Mouse (Mus musculus): ENCODE results near the gene Osbp2. TPM values are rescaled to one million over a fixed set of nuclear protein-coding genes. Genes with fewer than 3 reads are reported as not detected.

Osbp2 gene
- total and polyA plus RNA-seq, 2 experiments from 2014 or later, result 30.8 to 63.2 TPM

- 22% methylated on average over 6 of the region's 6 CpGs for WGBS
- Histone ChIP-seq H3K27ac (ENCODE audit: low read depth, low read length) (no peak overlapping the region), H3K9me3 (ENCODE audit: low read length) (no peaks in the 10 kb centered on the region), H3K4me3 (ENCODE audit: low read depth, low read length) (peak overlapping the region; percentile 50), H3K4me2 (ENCODE audit: low read depth) (peak overlapping the region; percentile 79), H3K4me1 (ENCODE audit: insufficient read depth) (peaks cover 11% of the 10 kb centered on the region; the same call in 1 of the 2 replicates), H3K36me3 (ENCODE audit: insufficient read depth) (no peaks in the 10 kb centered on the region), H3K27me3 (ENCODE audit: insufficient read depth, low read length) (no peaks in the 10 kb centered on the region), H3K9ac (peak overlapping the region; percentile 64)
- ATAC-seq (peak; percentile 28), DNase-seq (no peak)
- TF ChIP-seq CTCF (IDR thresholded peaks at IDR 0.05; ENCODE audit: low read depth), result no peak
Measured at GRCm38 (mm10) chr11:3864343-3864742, 640 bp upstream of the Osbp2 start.

GRCm38 (mm10) chr11:3862661-3863453 is 846 bp downstream of the Osbp2 start:
- peak overlapping the region; percentile 64; the same call in 1 of the 2 replicates for H3K9ac ChIP-seq
- H3K4me2 ChIP-seq (ENCODE audit: low read depth), result peak overlapping the region; percentile 79
- no peaks in the 10 kb centered on the region for H3K27me3 ChIP-seq (ENCODE audit: insufficient read depth, low read length)
- WGBS, result 74% methylated on average over 19 of the region's 19 CpGs
- H3K27ac ChIP-seq (ENCODE audit: low read depth, low read length), result no peak overlapping the region
- no peak for TF ChIP-seq CTCF (IDR thresholded peaks at IDR 0.05; ENCODE audit: low read depth)
- H3K36me3 ChIP-seq (ENCODE audit: insufficient read depth), result no peaks in the 10 kb centered on the region
- H3K4me1 ChIP-seq (ENCODE audit: insufficient read depth), result peaks cover 11% of the 10 kb centered on the region; the same call in 1 of the 2 replicates
- ATAC-seq, result no peak
- no peaks in the 10 kb centered on the region for H3K9me3 ChIP-seq (ENCODE audit: low read length)
- DNase-seq, result no peak
- H3K4me3 ChIP-seq (ENCODE audit: low read depth, low read length), result peak overlapping the region; percentile 50

GRCm38 (mm10) chr11:3860361-3860760 is 3.3 kb downstream of the Osbp2 start:
- Histone ChIP-seq H3K27ac (ENCODE audit: low read depth, low read length) (no peak overlapping the region), H3K36me3 (ENCODE audit: insufficient read depth) (no peaks in the 10 kb centered on the region), H3K9ac (no peak overlapping the region), H3K4me3 (ENCODE audit: low read depth, low read length) (no peak overlapping the region), H3K9me3 (ENCODE audit: low read length) (no peaks in the 10 kb centered on the region), H3K4me1 (ENCODE audit: insufficient read depth) (peaks cover 11% of the 10 kb centered on the region; the same call in 1 of the 2 replicates), H3K27me3 (ENCODE audit: insufficient read depth, low read length) (no peaks in the 10 kb centered on the region), H3K4me2 (ENCODE audit: low read depth) (no peak overlapping the region)
- no peak for TF ChIP-seq CTCF (IDR thresholded peaks at IDR 0.05; ENCODE audit: low read depth)
- 75% methylated on average over 4 of the region's 4 CpGs for WGBS
- ATAC-seq (no peak), DNase-seq (no peak)

GRCm38 (mm10) chr11:3859778-3860177 is 3.9 kb downstream of the Osbp2 start:
- ATAC-seq (no peak), DNase-seq (no peak)
- Histone ChIP-seq H3K9ac (no peak overlapping the region), H3K4me3 (ENCODE audit: low read depth, low read length) (no peak overlapping the region), H3K36me3 (ENCODE audit: insufficient read depth) (no peaks in the 10 kb centered on the region), H3K27me3 (ENCODE audit: insufficient read depth, low read length) (no peaks in the 10 kb centered on the region), H3K27ac (ENCODE audit: low read depth, low read length) (no peak overlapping the region), H3K4me1 (ENCODE audit: insufficient read depth) (peaks cover 11% of the 10 kb centered on the region; the same call in 1 of the 2 replicates), H3K9me3 (ENCODE audit: low read length) (no peaks in the 10 kb centered on the region), H3K4me2 (ENCODE audit: low read depth) (no peak overlapping the region)
- 85% methylated on average over 4 of the region's 4 CpGs for WGBS
- no peak for TF ChIP-seq CTCF (IDR thresholded peaks at IDR 0.05; ENCODE audit: low read depth)

GRCm38 (mm10) chr11:3857902-3858301 is 5.8 kb downstream of the Osbp2 start:
- Histone ChIP-seq H3K36me3 (ENCODE audit: insufficient read depth) (no peaks in the 10 kb centered on the region), H3K4me1 (ENCODE audit: insufficient read depth) (no peaks in the 10 kb centered on the region), H3K27ac (ENCODE audit: low read depth, low read length) (no peak overlapping the region), H3K9ac (no peak overlapping the region), H3K4me2 (ENCODE audit: low read depth) (no peak overlapping the region), H3K27me3 (ENCODE audit: insufficient read depth, low read length) (no peaks in the 10 kb centered on the region), H3K9me3 (ENCODE audit: low read length) (no peaks in the 10 kb centered on the region), H3K4me3 (ENCODE audit: low read depth, low read length) (no peak overlapping the region)
- no peak for DNase-seq
- TF ChIP-seq CTCF (IDR thresholded peaks at IDR 0.05; ENCODE audit: low read depth), result no peak
- WGBS, result 80% methylated on average over 5 of the region's 5 CpGs
- ATAC-seq, result no peak

GRCm38 (mm10) chr11:3855846-3856245 is 7.9 kb downstream of the Osbp2 start:
- Histone ChIP-seq H3K4me1 (ENCODE audit: insufficient read depth) (no peaks in the 10 kb centered on the region), H3K27me3 (ENCODE audit: insufficient read depth, low read length) (no peaks in the 10 kb centered on the region), H3K4me3 (ENCODE audit: low read depth, low read length) (no peak overlapping the region), H3K9me3 (ENCODE audit: low read length) (no peaks in the 10 kb centered on the region), H3K27ac (ENCODE audit: low read depth, low read length) (no peak overlapping the region), H3K36me3 (ENCODE audit: insufficient read depth) (no peaks in the 10 kb centered on the region), H3K9ac (no peak overlapping the region), H3K4me2 (ENCODE audit: low read depth) (no peak overlapping the region)
- WGBS, result 82% methylated on average over 5 of the region's 5 CpGs
- ATAC-seq (no peak), DNase-seq (no peak)
- TF ChIP-seq CTCF (IDR thresholded peaks at IDR 0.05; ENCODE audit: low read depth), result no peak

GRCm38 (mm10) chr11:3854156-3854555 is 9.5 kb downstream of the Osbp2 start:
- Histone ChIP-seq H3K27ac (ENCODE audit: low read depth, low read length) (peak overlapping the region; percentile 42; the same call in 1 of the 2 replicates), H3K4me2 (ENCODE audit: low read depth) (no peak overlapping the region), H3K36me3 (ENCODE audit: insufficient read depth) (no peaks in the 10 kb centered on the region), H3K4me3 (ENCODE audit: low read depth, low read length) (no peak overlapping the region), H3K9me3 (ENCODE audit: low read length) (no peaks in the 10 kb centered on the region), H3K4me1 (ENCODE audit: insufficient read depth) (no peaks in the 10 kb centered on the region), H3K9ac (no peak overlapping the region), H3K27me3 (ENCODE audit: insufficient read depth, low read length) (no peaks in the 10 kb centered on the region)
- TF ChIP-seq CTCF (IDR thresholded peaks at IDR 0.05; ENCODE audit: low read depth), result no peak
- WGBS, result 85% methylated on average over 3 of the region's 3 CpGs
- ATAC-seq (peak; percentile 28), DNase-seq (no peak)
